Mouse (Mus musculus) naive thymus-derived CD4-positive, alpha-beta T cell, adult 2 months (primary cell): Measurements from ENCODE around the gene Fut1.

Source experiments
- DNase-seq: peaks from one replicate; pipeline ENCODE4 v3.0.0-alpha.2; 2011; ENCODE audit warnings: low read depth

The Fut1 gene

DNA sequence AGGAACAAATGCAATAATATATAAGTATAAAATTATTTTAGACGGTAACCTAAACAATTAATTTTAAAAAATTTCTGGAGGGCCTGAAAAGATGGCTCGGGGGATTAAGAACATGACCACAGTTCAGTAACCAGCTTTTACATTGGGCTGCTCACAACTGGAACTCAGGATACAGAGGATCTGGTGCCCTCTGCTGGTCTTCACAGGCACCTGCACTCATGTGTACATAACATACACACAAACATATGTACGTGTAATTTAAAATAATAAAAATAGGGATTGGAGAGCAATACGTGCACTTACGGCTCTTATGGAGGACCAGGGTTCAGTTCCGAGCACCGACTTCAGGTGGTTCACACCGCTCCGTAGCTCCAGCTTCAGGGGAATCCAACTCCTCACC, 51.8 kb downstream of the Fut1 start:
- DNase-seq: no peak
